Comparison of ENCODE assay signal across 9 mouse cellular contexts in the genomic region with DNA sequence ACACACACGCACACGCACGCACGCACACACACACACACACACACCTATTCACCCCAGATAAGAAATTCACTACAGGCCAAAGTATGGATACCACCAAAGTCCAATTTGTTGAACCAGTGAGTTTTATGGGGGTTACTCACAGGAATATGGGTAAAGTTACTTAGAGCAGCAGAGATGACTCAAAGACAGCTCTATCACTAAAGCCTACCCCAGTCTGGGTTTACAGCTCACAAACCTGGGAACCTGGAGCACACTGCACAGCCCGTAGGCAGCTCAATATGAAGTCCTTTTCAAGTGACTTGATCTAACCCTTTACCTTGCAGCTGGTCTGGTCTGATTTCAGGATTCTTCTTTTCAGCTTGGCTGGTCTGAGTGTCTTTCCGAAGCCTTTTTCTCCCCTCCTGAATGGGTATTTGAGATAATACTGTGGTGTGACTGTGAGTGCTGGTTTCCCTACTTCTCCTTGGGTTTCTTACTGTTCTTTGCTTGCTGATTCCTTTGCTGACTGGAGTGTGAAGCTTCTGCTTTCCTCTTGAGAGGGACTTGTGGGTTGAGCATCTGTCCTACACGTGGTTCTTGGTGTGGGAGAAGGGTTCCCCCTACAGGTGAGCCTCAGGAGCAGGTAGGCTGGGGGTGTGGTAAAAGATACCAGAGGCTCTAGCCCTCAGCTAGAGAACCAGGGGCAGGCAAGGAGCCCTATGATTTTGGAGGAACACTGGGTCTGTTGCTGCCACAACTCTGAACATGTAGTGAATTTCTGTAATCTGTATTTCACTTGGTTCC. TPM values are rescaled to one million over a fixed set of nuclear protein-coding genes. Genes with fewer than 3 reads are reported as not detected.
DNase-seq lines count a peak whose midpoint lies in the region; ATAC-seq lines count a peak whose summit lies in the region.
"Had no signal": no experiment of that assay in that cellular context is flagged by ENCODE, and none has a peak within 500 bp of the region (broad histone marks: within the 10 kb centered on the region; RNA-seq: fewer than 3 reads in every experiment).

No protein-coding gene starts in this region.

- peaks cover 8% of the 10 kb centered on the region for H3K4me1 ChIP-seq in heart, embryonic 11.5 days (ENCODE audit: control insufficient read depth, insufficient read depth, low read length)

- WGBS in heart, embryonic 11.5 days (ENCODE audit: insufficient replicate concordance): 75% methylated on average over 7 of the region's 7 CpGs

- H3K27ac ChIP-seq in heart, embryonic 11.5 days (ENCODE audit: low read depth, low read length): no peak overlapping the region
- H3K27ac ChIP-seq: liver, embryonic 15.5 days had no signal

- H3K9me3 ChIP-seq in heart, embryonic 11.5 days (replicated peaks; ENCODE audit: control insufficient read depth, low read length): no peaks in the 10 kb centered on the region
- H3K9me3 ChIP-seq: liver, embryonic 15.5 days had no signal

- peaks cover 4% of the 10 kb centered on the region; the same call in 1 of the 2 replicates for H3K36me3 ChIP-seq in heart, embryonic 11.5 days (ENCODE audit: control insufficient read depth, insufficient read depth, low read length)

- peak; percentile 10 for DNase-seq in heart, postnatal 4 days
- peak; percentile 46 for DNase-seq in MEL-GATA-1-ER (ENCODE audit: extremely low read depth, low read depth)
- peak; percentile 41 for DNase-seq in lung, postnatal 10 days
- DNase-seq in thymus, postnatal 10 days (ENCODE audit: low spot score in 2 of 2): peak; percentile 17 to 55
- DNase-seq in testis, postnatal 10 days (ENCODE audit: low spot score): no peak
- DNase-seq in adrenal gland, adult 2 months: no peak

- no peaks in the 10 kb centered on the region for H3K27me3 ChIP-seq in heart, embryonic 11.5 days (ENCODE audit: control insufficient read depth, insufficient read depth, low read length)
- H3K27me3 ChIP-seq: liver, embryonic 15.5 days had no signal

- ATAC-seq in heart, embryonic 11.5 days (replicated peaks; ENCODE audit: insufficient number of reproducible peaks, low FRiP score, low TSS enrichment): no peak
- ATAC-seq in erythroblast, adult 5-6 weeks (replicated peaks; ENCODE audit: low FRiP score, poor library complexity, severe bottlenecking): peak; percentile 78

- no peak overlapping the region for H3K4me2 ChIP-seq in heart, embryonic 11.5 days
- H3K4me2 ChIP-seq: liver, embryonic 15.5 days had no signal

- H3K4me3 ChIP-seq in heart, embryonic 11.5 days (ENCODE audit: low read depth, low read length): no peak overlapping the region
- H3K4me3 ChIP-seq: liver, embryonic 15.5 days had no signal

- no peak overlapping the region for H3K9ac ChIP-seq in heart, embryonic 11.5 days (ENCODE audit: low read depth, low read length)
- H3K9ac ChIP-seq: liver, embryonic 15.5 days had no signal

RNA-seq across cellular contexts. Expression of a gene that starts 12.3 kb away (rescaled TPM):
- 10 to 100 TPM; 43.9 to 46.0 TPM for total RNA-seq in heart, postnatal 4 days (2021)
- polyA plus RNA-seq in heart, embryonic 11.5 days (2014; fragmentation: Nextera tagmentation; extraction: Ambion mirVana): 12.3 and 16.1 TPM in 2 replicates
- total RNA-seq in erythroblast, adult 5-6 weeks (2015; ENCODE audit: low replicate concordance): 61.0 and 79.4 TPM in 2 replicates
- total RNA-seq in erythroblast, adult 5-6 weeks (2017; ENCODE audit: low replicate concordance): 103 and 115 TPM in 2 replicates
- total RNA-seq in adrenal gland, adult 2 months (2021): 10 to 100 TPM; 34.4 to 48.4 TPM
- polyA plus RNA-seq in adrenal gland, adult 2 months (2012; rRNA removed): 26.4 and 36.5 TPM in 2 replicates

Comparison
In these comparisons a context has a peak if more than half of its experiments do, and no peak if none do; other contexts are left out.
1. DNase-seq: peak in heart, postnatal 4 days (single experiment), MEL-GATA-1-ER (single experiment), lung, postnatal 10 days (single experiment) and thymus, postnatal 10 days (2 of 2); none in testis, postnatal 10 days (single experiment) and adrenal gland, adult 2 months (single experiment).